Mouse (Mus musculus) megakaryocyte, embryonic 14.5 days (primary cell): ENCODE data around the gene Pold4.

Experiments
- FLI1 ChIP-seq: IDR thresholded peaks from 2 replicates; pipeline ENCODE4 v1.6.1; 2012; ENCODE audit warnings: low read length, inconsistent platforms, mixed read lengths
- GATA1 ChIP-seq: IDR thresholded peaks from 3 replicates; pipeline ENCODE4 v1.6.1; 2012; ENCODE audit warnings: mixed read lengths, low read length, inconsistent platforms, borderline replicate concordance

- no peak for TF ChIP-seq GATA1
- TF ChIP-seq FLI1, result no peak
These were observed 3.6 kb upstream of the Pold4 start for GRCm38 (mm10) chr19:4227894-4228678.
